Mouse (Mus musculus) R1 (cell line): Measurements from ENCODE around the gene Pdlim3.

Experiments used
- DNase-seq: peaks from one replicate; pipeline ENCODE4 v3.0.0-alpha.2; 2018; ENCODE audit warnings: low read depth, low spot score

Gene Pdlim3

DNA sequence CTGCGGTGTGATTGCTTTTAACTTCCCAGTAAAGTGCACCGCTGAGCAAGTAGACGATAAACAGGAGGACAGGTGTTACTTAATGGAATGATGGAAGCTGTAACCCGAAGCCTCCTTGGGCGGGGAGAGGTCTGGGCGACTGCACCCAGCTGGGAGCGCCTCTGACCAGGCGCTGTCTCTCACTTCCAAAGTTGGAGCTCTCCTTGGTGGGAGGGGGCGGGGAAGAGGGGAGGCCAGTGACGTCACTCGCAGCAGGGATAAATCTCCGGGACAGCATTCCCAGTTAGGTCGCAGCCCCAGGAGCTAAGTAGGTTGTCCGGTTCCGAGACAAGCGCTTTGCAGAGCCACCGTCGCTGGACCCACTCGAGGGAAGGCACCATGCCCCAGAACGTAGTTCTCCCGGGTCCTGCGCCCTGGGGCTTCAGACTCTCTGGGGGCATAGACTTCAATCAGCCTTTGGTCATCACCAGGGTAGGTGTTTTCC, at the start of gene Pdlim3:
TSS of gene Pdlim3 (plus strand) at position 260 of the 484 bp plus-strand sequence.
- DNase-seq: peak; percentile 66

DNA sequence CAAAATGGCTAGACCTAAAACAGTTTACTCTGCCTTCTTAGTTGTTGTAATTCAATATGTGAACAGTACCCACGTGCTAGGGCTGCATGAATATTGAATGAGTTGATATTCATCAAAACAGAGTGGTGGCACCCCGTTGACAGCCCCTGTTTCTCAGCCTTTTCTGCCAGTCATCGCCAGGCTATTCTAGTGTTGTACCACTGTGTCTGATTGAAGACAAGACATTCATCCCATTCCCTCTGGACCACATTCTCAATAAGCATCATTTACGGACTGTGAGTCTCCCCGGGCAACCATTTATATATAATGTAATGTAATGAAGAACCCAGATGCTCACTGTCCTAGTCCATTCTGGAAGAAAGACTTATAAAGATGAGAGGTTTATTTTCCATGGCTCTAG, 42.0 kb upstream of the Pdlim3 start:
- DNase-seq: no peak

GRCm38 (mm10) chr8:45844097-45844885, 41.0 kb upstream of the Pdlim3 start:
- DNase-seq: no peak

DNA sequence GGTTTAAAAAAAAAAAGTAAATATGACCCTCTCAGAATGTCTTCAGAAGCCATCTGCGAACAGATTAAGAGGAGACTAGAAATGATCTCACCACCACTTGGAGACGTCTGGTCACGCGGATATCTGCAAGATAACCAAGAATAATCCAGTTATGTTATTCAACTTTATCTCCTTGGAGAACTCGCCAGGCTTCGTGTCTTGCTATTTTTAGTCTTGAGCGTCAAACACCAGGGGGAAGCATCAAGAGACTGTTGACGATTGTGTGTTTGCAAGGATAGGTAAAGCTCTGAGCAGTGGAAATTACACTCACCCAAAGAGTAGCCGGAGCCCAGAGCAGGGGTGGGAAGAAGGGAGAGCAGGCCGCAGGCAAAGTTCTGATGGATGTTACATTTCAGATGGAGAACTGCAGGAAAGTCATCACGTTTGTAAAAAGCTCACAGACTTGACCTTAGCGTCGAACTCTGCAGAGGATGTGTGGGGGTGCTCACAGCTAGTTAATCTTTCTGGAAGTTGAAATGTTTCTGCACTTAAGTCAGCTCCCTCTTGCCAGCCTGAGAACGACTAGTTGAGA, 40.3 kb upstream of the Pdlim3 start:
- no peak for DNase-seq

GRCm38 (mm10) chr8:45845906-45846305, 39.4 kb upstream of the Pdlim3 start:
- no peak for DNase-seq

- DNase-seq: no peak
These were observed 30.1 kb upstream of the Pdlim3 start for GRCm38 (mm10) chr8:45855118-45855517.

- peak; percentile 86 for DNase-seq
These were observed 27.5 kb upstream of the Pdlim3 start for GRCm38 (mm10) chr8:45857734-45858133.

DNA sequence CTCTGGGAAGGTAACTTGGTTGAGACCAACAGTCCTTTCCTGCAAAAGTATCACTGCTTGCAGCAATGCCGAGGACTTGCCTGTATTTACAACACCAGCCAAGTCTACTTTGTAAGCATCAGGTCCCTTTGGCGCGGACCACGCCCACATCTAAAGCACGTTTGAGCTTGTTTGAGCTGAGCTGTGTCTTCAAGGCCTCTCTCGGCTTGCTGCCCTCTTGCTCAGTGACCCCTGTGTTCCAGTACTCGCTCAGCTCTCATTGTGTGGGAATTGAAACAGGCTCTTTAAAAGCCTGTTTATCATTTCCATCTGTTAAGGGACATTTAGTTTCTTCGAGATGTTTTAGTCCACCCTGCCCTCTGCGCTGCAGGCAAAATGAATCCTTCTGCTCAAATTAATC, 26.9 kb upstream of the Pdlim3 start:
- peak; percentile 50 for DNase-seq

- DNase-seq: peak; percentile 27
These were observed 13.7 kb upstream of the Pdlim3 start for GRCm38 (mm10) chr8:45871587-45871986.

DNA sequence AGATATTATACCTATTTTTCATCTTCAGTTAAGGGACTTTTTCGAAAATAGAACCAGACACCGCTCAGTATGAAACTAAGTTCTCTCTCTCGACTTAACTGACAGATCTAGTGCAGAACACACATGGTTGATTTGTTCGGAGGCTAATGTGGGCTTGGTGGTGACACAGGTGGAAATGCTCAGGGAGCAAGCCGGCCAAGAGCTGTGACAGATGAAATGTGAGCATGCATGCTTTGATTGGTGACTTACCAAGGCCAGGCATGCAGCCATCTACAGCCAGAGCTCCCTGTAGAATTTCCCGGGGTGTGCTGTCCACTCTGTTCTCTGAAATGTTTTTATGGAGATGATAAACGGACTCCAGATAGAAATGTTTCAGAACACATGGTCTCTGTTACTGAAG, 13.2 kb upstream of the Pdlim3 start:
- no peak for DNase-seq

GRCm38 (mm10) chr8:45874945-45875626, 10.2 kb upstream of the Pdlim3 start:
- DNase-seq: peak; percentile 35

DNA sequence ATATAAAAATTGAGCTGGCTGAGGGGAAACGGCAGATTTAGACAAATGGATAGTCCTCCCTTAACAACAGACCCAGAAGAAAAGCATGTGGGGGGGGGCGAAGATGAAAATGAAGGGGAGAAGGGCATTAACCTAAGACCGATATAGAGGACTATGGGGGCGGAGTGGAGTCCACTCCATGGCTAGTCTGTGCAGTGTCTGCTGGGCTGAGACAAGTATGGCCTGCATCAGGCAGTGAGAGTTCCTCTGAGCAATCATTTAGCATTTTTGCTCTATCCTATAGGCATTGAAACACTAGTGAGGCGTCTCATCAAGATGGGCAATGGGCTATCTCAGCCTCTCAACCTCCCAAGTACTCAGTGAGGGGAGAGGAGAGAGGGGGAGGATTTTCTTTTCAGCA, 8.9 kb upstream of the Pdlim3 start:
- no peak for DNase-seq

- DNase-seq: no peak
These were observed 7.6 kb upstream of the Pdlim3 start for GRCm38 (mm10) chr8:45877680-45878079.

DNA sequence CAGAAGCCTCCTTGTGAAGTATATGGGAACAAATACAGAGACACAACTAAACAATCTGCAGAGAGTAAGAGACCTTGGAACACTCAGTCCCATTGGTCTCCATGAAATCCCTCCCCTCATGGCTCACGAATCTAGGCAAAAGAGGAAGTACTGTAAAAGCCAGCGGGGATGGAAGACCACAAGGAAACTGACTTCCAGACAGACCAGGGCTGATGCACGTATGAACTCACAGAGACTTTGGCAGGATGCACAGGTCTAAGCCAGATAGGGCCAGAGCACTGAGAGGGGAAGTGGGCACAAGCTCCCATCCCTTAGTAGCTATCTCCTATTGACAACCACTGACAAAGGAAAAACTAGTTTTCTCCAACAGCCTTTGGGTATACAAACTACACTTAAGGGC, 4.8 kb upstream of the Pdlim3 start:
- DNase-seq: no peak

DNA sequence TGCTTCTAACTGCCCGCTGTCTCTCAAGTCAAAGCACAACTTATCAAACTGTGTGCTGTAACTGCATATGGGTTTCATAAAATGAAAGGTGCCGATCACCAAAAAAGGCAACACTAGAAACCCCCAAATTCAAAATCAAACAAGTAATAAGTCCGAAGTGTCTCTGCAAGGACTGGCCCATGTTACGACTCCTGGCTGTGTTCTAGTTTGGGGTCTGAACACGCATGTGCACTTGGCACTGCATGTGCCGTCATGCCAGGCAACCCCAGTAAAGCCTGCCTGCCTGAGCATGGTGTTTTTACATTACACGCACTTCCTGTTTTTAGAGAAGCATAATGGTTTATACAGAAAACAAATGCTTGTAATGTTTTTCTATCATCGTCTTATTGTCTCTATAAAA, 3.5 kb upstream of the Pdlim3 start:
- no peak for DNase-seq

GRCm38 (mm10) chr8:45883793-45884192, 1.5 kb upstream of the Pdlim3 start:
- DNase-seq: no peak

- DNase-seq: no peak
These were observed 709 bp upstream of the Pdlim3 start for GRCm38 (mm10) chr8:45884552-45884951.

GRCm38 (mm10) chr8:45885775-45886174, 514 bp downstream of the Pdlim3 start:
- peak; percentile 19 for DNase-seq

GRCm38 (mm10) chr8:45889737-45890136, 4.5 kb downstream of the Pdlim3 start:
- no peak for DNase-seq

GRCm38 (mm10) chr8:45896590-45896989, 11.3 kb downstream of the Pdlim3 start:
- DNase-seq: no peak

GRCm38 (mm10) chr8:45899783-45900182, 14.5 kb downstream of the Pdlim3 start:
- DNase-seq: no peak

GRCm38 (mm10) chr8:45901626-45902025, 16.4 kb downstream of the Pdlim3 start:
- no peak for DNase-seq

DNA sequence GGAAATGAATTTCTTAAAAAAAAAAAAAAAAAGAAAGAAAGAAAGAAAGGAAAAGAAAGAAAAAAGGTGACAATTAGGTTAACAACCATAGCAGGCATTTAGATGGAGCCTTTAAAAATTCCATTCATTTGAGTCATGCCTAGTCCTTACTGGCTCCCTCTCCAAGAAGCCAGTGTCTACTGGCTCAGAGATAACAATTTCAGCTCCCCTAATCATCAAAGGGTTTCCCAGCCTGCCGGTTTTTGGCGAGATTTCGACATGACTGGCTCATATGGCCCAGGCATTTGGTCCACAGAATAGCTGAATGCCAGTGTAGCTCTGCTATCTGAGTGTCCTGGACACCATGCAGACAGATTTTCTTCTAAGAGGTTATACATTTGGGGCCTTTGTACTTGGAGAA, 18.4 kb downstream of the Pdlim3 start:
- DNase-seq: no peak
